Mouse (Mus musculus) WW6 (cell line): Measurements from ENCODE around the gene Slc7a11.
"Not testable (repeated sequence)": the region's sequence is repeated elsewhere in the genome, so short reads cannot be mapped to it uniquely, and the experiment has no call there.

Experiments used
- DNase-seq: peaks from one replicate; pipeline ENCODE4 v3.0.0-alpha.2; 2013; ENCODE audit warnings: low read depth, low spot score

The Slc7a11 gene

DNA sequence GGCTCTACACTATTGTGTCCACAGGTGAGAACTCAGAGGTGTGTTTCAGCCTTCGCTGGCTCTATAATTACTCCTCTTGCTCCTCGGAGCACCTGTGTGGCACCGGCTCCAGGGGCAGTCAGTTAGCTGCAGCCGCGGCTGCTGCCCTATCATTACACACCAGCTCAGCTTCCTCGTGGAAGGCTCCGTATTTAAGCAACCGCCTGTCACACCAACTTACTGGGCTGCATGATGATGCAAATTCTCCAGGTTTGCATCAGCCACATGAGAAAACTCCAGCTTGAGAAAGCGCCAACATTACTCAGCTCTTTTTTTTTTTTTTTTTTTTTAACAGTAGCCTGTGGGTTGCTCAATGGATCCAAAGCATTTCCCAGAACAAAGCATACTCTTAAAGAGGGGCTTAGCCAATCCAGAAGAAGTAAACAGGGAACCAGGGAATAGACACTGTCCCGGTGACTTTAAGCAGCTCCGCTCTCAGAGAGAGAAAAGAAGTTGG is at the start of gene Slc7a11:
TSS of gene Slc7a11 (minus strand) at position 194 of the 496 bp plus-strand sequence.
- peak; percentile 20 for DNase-seq

- no peak for DNase-seq
These were observed 48.3 kb upstream of the Slc7a11 start for GRCm38 (mm10) chr3:50491678-50492077.

DNA sequence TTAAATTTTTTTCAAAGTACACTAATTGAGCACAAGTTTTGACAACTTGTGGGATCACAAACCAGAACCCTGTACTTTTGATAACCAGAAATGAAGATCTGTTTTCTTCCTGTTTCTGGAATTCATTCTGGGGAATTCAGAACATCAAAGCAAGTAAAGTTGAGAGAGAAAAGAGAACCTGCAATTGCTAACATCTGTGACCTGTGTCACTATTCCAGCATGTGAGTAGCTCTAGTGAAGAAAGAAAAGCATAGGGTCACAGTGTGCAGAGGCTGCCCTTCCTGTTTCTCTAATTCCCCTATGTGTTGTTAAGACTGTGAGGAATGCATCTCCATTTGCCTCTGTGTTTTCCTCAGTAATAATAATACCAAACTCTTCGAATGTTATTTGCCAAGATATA is 40.7 kb upstream of the Slc7a11 start:
- DNase-seq, result no peak

DNA sequence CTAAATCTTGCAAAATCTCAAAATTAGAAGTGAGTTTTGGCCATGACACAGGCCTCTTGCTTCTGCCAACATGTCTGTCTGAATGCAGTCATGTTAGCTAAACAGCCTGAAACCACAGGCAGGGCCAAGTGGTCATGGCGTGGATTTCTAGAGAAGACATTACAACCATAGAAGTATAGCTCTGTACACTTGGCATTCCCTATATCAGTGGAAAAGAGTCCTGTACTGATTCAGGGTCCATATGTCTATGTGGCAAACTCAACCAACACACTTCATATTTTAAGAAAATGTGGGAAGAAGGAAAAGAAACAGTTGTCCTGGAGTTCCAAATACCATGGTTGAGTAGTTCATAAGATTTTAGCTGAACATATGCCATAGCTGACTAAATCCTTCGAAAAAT is 18.8 kb upstream of the Slc7a11 start:
- no peak for DNase-seq

DNA sequence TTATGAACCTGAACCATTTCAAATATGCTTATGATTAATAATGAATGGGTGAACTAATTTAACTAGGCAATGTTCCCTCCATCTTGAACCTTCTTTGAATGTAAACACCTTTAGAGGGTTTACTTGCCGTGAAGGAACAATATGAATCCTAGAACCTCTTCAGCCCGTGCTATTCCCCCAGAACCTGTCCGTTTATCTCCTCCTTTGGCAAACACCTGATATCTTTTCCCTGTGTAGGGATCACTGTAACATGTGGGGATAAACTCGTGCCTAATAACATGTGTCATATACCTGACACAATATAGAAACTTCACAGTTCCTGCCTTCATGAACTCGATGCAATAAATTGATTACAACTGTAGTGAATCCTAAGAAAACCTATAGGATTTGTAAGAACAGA is 13.7 kb upstream of the Slc7a11 start:
- no peak for DNase-seq

DNA sequence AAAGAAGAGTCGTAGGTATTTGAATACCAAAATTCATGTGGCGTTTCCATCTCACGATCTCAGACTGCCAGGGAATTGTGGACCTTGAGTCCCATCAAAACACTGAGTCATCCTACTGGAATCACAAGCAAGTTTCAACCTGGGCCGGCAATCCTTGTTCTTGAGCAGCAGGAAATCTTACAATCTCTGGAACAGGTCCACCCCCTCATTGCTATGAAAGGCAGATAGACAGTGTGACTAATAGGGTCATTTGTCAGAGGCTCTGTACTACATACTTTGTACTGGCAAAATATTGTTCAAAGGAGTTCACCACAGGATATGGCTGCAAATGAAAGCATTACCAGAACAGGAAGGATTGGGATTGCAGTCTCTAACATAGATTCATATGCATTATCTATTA is 13.2 kb upstream of the Slc7a11 start:
- no peak for DNase-seq

DNA sequence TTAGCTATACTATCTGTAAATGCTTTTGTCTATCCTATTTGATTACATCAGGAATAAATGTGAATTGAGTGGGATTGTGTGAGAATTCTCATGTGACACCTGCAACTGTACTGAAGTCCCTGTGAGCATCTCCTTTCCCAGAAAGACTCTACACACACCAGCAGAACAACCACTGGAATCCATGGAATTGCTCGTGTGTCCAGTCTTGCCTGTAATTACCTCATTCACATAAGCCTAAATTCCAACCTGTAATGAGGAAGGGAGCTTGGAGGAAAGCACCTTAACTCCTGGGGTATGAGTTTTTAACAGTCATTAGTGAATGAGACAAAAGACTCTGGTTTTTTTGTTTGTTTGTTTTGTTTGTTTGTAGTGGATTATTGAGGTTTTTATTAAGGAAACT is 12.6 kb upstream of the Slc7a11 start:
- no peak for DNase-seq

DNA sequence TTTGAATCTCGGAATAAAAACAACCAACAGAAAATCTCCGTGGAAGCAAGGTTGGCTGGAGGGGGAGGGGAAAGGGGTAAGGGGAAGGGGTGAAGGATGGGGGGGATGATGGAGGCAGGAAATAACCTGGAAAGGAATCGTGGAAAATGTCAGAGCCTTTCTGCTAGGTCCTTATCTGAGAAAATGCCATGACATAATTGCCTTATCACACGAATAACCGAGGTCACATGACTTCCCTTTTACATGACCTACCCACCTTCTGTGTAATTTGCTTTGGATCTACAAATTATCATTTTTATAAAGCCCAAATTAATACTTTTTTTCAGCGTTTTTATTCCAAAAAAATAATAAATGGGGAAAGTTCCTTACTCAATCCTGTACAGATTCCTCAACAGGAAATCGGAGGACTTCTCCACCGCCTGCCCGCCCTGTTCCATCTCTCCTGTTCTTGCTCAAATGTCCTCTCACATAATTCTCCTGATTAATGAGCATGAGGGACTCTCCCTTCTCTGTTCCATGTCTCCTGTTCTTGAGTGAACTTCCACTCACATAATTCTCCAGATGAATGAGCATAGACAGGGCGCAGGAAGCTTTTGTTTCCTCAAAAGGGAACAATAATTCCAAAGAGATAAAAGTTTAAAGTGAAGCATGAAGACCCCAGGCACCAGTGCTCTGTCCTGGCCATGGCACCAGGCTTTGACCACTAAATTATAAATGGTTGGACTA is 1.8 kb upstream of the Slc7a11 start:
- no peak for DNase-seq

DNA sequence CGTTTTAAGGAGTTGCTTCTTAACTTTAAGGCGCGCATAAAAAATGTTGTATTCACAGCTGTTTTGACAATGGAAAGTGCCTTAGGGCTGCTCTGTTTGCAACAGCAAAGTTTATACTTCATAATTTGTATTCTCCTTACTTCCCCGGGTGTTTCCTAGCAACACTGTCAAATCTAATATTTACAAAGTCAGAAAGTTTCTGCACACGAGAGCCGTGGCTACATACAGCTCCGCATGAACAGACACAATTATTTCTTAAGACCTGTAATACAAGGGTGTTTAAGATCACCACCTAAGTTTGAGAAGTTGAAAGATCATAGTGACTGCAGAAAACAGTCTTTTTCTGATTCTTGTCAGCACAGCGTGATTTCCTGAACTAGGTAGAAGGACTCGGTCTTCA is 528 bp upstream of the Slc7a11 start:
- no peak for DNase-seq

- DNase-seq, result no peak
These were observed 797 bp downstream of the Slc7a11 start for GRCm38 (mm10) chr3:50442341-50443292.

DNA sequence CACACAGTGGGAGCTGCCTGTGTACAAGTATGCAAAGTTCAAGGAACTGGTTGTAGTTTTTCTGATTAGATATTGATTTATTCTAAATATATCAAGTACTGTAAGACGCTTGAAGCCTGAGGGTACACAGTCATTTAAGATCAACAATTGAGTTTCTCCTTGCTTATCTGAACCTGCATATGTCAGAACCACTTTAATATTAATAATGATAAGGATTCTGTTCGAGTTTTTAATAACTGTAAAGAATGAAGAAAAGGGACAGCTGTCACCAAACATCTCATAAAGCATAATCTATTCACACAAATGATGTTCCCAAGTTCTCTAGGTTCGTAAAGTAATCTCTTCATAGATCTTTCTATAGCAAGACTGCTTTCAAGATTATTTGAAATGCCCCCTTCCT is 2.1 kb downstream of the Slc7a11 start:
- DNase-seq, result no peak

GRCm38 (mm10) chr3:50440409-50440808 is 3.0 kb downstream of the Slc7a11 start:
- DNase-seq, result no peak

GRCm38 (mm10) chr3:50439429-50439828 is 4.0 kb downstream of the Slc7a11 start:
- DNase-seq, result no peak

- no peak for DNase-seq
These were observed 4.7 kb downstream of the Slc7a11 start for GRCm38 (mm10) chr3:50438520-50439253.

DNA sequence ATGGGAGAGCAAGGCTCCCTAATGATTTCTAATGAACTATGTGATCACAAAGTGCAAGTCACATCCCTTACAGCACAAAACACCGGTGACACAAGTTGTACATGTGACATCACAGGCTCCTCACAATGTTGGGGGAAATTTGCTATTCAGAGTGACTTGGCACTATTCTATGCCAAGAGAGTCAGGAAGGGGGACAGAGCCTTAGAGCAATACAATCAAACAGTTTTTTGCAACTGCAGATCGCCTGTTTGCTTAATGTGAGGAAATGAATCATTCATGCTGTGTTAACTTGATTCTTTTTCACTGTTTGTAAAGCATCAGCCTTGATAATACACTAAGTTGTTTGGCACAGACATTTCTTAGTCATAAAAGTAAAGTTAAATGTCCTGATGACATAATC is 5.3 kb downstream of the Slc7a11 start:
- DNase-seq, result not testable (repeated sequence)

- DNase-seq, result not testable (repeated sequence)
These were observed 7.0 kb downstream of the Slc7a11 start for GRCm38 (mm10) chr3:50436409-50436808.

DNA sequence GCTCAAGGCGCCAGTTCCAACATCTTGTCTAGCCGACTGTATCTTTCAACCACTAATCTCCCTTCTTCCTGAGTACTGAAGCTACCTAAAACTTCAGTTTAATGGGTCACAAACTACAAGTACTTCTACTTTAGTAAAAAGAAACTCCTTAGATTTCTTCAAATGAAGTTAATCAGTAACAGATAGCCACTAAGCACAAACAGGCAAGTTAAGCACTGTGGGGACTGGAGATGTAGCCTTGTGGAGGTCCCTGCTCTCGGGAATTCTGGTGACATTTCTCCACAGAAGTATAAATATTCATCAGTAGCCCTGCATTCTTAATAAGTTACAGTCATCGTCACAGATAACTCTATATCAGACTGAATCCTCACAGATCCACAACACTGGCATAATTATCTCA is 9.6 kb downstream of the Slc7a11 start:
- no peak for DNase-seq

GRCm38 (mm10) chr3:50430811-50431210 is 12.6 kb downstream of the Slc7a11 start:
- DNase-seq, result no peak

DNA sequence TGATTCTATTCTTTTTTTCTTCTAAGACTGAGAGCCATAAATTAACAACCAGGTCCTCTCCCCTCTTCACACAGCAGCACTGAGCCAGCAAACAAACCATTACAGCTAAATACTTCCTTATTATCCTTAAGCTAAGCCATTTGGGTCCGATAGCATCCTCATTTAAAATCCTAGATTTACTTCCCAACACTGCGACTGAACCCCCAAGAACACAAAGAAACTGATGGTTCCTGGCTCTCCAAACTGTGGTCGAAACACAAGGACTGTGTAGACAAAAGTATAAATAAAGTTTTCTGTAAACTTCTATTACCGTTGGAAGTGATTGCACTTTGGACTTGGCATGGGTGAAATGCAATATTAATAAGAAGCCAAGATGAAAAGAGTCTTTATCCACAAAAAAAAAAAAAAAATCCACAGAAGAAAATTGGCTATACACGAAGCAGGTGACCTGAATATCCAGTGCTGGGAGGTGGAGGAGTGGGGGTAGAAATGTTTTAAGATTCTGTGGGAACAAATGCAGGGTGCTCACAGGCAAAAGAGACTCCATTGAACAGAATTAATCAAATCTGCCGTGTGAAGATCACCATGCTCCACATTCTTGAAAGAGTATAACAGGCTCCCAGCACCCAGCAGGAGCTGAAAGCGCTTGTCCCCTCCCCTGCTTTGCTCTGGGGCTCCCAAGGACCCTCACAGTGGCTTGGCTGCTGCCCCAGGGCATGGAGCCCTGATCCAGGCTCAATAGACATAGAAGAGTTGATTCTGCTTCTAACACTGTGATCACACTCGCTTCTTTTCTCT is 21.7 kb downstream of the Slc7a11 start:
- no peak for DNase-seq

DNA sequence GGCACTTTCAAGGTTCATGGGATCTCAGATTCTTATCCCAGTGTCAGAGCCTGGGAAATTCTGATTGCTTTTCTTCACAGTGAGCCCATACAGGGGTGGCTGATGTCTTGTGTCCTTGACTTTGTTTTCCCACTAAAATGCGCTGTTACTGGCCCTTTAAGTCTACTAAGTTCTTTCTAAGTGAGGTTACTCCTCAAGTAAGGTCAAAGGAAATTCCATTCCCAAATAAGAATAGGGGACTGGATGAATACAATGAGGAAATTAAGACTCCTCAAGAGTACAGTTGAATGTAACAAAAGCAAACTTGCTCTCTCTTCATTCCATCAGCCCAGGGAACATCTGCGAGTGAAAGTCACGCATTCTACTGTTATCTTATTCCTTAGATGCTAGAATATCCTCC is 24.3 kb downstream of the Slc7a11 start:
- DNase-seq, result no peak

DNA sequence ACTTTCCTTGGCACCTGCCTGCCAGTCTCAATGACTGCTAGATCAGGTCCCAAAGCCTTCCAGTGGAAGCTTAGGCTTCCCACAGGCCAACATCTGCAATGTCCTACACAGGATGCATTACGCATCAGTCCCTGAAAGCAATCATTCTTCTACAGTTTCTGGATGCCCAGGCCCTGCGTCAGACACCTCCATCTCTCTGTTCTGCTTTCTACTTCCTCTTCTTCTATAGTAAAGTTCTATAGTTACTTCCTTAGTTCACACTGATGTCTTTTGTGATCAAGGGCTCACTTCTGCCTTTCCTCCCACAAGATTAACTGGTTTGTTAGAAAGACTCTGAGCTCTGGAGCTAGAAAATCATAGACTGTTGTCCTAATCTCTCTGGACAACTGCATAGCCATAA is 36.6 kb downstream of the Slc7a11 start:
- DNase-seq, result no peak
